Mouse (Mus musculus) embryonic fibroblast, embryonic 13.5 days (primary cell): ENCODE measurements around the gene Mtcl1.

Experiments
- CTCF ChIP-seq: IDR thresholded peaks from 2 replicates; pipeline ENCODE4 v1.5.1; 2011; ENCODE audit warnings: mild to moderate bottlenecking, control low read depth, low read length, moderate library complexity, borderline replicate concordance; ENCODE audit not compliant: insufficient read depth
- POLR2A ChIP-seq: IDR thresholded peaks from 2 replicates; pipeline ENCODE4 v1.6.1; 2011; ENCODE audit warnings: low read depth, mild to moderate bottlenecking, control low read depth, low read length, moderate library complexity

- no peak for TF ChIP-seq POLR2A
- no peak for TF ChIP-seq CTCF
Measured at GRCm38 (mm10) chr17:66447007-66447312, 2.6 kb downstream of the Mtcl1 start.
